Mouse (Mus musculus) cortical plate, adult 2 months (tissue): Measurements from ENCODE around the gene BC004004.

Experiments
- CTCF ChIP-seq: fragments of 200-500 bp; IDR thresholded peaks from 2 replicates; pipeline ENCODE4 v1.5.1; 2011; ENCODE audit warnings: mild to moderate bottlenecking, control low read depth, low read length; ENCODE audit not compliant: insufficient read depth; ENCODE audit errors: extremely low read depth
- POLR2A ChIP-seq: fragments of 200-500 bp; IDR thresholded peaks from 2 replicates; pipeline ENCODE4 v1.6.1; 2011; ENCODE audit warnings: mild to moderate bottlenecking, low read length, control low read depth; ENCODE audit not compliant: insufficient read depth; ENCODE audit errors: extremely low read depth

GRCm38 (mm10) chr17:29310056-29310623 is 41.6 kb downstream of the BC004004 start:
- TF ChIP-seq POLR2A (no peak), CTCF (no peak)
